Mouse (Mus musculus) intestine, embryonic 15.5 days (tissue): ENCODE measurements at regions not wholly inside any gene's neighbourhood (a gene's known extent, or its start where the extent isn't known, plus 50 kb on each side); places are given as distances from the start of the nearest gene placed in this dataset.
"Not testable (repeated sequence)": the region's sequence is repeated elsewhere in the genome, so short reads cannot be mapped to it uniquely, and the experiment has no call there.

Experiments
- ATAC-seq: fragments of 200-750 bp; cut with Nextera tagmentation; 2 replicates; pipeline ENCODE4 v1.8.0; 2017; ENCODE audit warnings: moderate TSS enrichment, moderate library complexity
- H3K27ac ChIP-seq: fragments of 300-500 bp; sonication (generic); 2 replicates; pipeline ENCODE4 v1.5.1; 2015; ENCODE audit warnings: mild to moderate bottlenecking, inconsistent platforms
- H3K27me3 ChIP-seq: fragments of 300-500 bp; sonication (generic); replicated peaks from 2 replicates; pipeline ENCODE4 v1.6.1; 2015; ENCODE audit warnings: inconsistent platforms
- H3K36me3 ChIP-seq: fragments of 300-500 bp; sonication (generic); 2 replicates; pipeline ENCODE4 v1.6.1; 2015; ENCODE audit warnings: inconsistent platforms
- H3K4me1 ChIP-seq: fragments of 300-500 bp; sonication (generic); replicated peaks from 2 replicates; pipeline ENCODE4 v1.6.1; 2015; ENCODE audit warnings: inconsistent platforms
- H3K4me2 ChIP-seq: fragments of 300-500 bp; sonication (generic); replicated peaks from 2 replicates; pipeline ENCODE4 v1.6.1; 2015; ENCODE audit warnings: mild to moderate bottlenecking, inconsistent platforms
- H3K4me3 ChIP-seq: fragments of 300-500 bp; sonication (generic); replicated peaks from 2 replicates; pipeline ENCODE4 v1.5.1; 2015; ENCODE audit warnings: inconsistent platforms
- H3K9ac ChIP-seq: fragments of 300-500 bp; sonication (generic); 2 replicates; pipeline ENCODE4 v1.6.1; 2015; ENCODE audit warnings: inconsistent platforms
- H3K9me3 ChIP-seq: fragments of 300-500 bp; sonication (generic); 2 replicates; pipeline ENCODE4 v1.6.1; 2016; ENCODE audit warnings: inconsistent platforms
- WGBS: fragments of 180-500 bp; shearing (Covaris S2); methylation state at CpG from one replicate; pipeline ENCODE4 v1.1.7; 2015; 5-methylcytosine and 5-hydroxymethylcytosine counted together

DNA sequence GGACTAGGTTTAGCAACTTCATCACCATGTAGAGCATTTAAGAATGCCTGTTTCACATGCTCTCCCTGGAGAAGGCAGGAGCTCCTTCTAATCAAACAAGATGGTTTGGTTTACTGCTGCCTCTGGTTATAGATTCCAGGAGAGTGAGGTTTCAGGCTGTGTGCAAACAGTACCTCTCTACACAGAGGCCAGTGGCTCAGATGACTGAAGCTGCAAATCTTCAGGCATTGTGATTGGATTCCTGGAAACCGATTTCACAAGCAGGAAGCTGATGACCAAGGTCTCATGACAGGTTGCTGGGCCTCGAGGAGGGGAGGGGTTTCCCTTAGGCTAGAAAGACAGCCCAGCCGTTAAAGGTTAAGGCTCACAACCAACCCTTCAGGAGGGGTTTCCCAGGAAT, 157.3 kb upstream of the Pkdcc start:
- no peaks in the 10 kb centered on the region for H3K27me3 ChIP-seq
- H3K27ac ChIP-seq: no peak overlapping the region
- peak; percentile 90 for ATAC-seq
- no peak overlapping the region for H3K4me2 ChIP-seq
- H3K36me3 ChIP-seq: no peaks in the 10 kb centered on the region
- 24% methylated on average over 3 of the region's 3 CpGs for WGBS
- H3K4me1 ChIP-seq: 0 out of 2 replicates have a peak, but pooled peaks cover 6% of the 10 kb centered on the region
- H3K4me3 ChIP-seq: no peak overlapping the region
- no peaks in the 10 kb centered on the region for H3K9me3 ChIP-seq
- H3K9ac ChIP-seq: no peak overlapping the region

DNA sequence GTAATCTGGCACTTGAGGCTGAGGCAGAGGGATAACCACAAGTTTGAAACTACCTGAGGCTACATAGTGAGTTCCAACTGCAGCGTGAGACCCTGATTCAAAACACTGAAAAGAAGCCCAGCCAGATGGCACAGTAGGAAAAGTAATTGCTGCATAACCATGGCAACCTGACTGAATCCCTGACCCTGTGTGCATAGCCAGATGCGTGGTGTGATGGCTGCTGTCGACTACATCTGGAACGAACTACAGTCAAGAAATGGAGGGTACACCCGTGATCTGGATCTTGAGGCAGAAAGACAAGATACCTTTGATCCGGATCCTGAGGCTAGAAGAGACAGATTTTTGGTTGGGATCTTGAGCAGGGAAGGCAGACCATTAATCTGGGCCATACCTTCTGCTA, 153.2 kb upstream of the Pkdcc start:
- H3K27ac ChIP-seq: no peak overlapping the region
- no peak overlapping the region for H3K9ac ChIP-seq
- no peaks in the 10 kb centered on the region for H3K36me3 ChIP-seq
- ATAC-seq: no peak
- H3K4me3 ChIP-seq: no peak overlapping the region
- WGBS: 64% methylated on average over 6 of the region's 6 CpGs
- 0 out of 2 replicates have a peak, but pooled peaks cover 6% of the 10 kb centered on the region for H3K4me1 ChIP-seq
- no peak overlapping the region for H3K4me2 ChIP-seq
- H3K27me3 ChIP-seq: no peaks in the 10 kb centered on the region
- H3K9me3 ChIP-seq: no peaks in the 10 kb centered on the region

DNA sequence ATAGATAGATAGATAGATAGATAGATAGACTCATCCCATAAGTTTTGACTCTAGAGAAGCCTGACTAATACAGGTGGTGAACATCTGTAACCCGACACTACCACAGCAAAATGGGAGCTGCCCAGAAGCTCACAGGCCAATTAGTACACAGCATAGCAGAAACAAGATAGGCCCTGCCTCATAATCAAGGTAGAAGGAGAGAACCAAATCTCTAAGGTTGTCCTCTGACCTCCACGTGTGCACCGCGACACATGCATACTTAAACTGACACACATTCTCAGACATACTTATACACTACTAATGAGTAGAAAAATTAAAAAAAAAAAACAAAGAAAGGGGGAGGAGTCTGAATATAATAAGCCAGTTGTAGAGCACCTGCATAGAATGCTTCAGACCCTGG, 151.2 kb upstream of the Pkdcc start:
- Histone ChIP-seq H3K4me2 (no peak overlapping the region), H3K9ac (no peak overlapping the region), H3K27ac (no peak overlapping the region), H3K9me3 (no peaks in the 10 kb centered on the region), H3K4me1 (no peaks in the 10 kb centered on the region), H3K36me3 (no peaks in the 10 kb centered on the region), H3K4me3 (no peak overlapping the region), H3K27me3 (no peaks in the 10 kb centered on the region)
- 37% methylated on average over 4 of the region's 4 CpGs for WGBS
- ATAC-seq: peak; percentile 61

DNA sequence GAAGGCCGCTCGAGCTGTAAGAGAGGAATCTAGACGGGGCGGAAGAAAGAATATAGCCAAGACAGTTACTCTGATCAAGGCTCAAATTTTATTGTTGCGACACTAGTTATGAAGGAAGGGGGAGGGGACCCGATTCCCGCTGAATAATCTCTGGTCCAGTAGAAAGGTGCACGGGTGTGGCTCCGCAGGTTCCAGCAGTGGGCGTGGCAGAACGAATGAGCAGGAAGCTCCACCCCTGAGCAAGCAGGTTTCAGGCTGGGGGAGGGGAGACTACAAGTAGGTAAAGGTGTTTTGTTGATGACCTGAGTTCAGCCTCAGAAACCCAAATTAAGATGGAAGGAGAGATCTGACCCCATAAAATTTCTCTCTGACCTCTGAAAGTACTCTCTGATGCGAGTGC, 150.7 kb upstream of the Pkdcc start:
- ATAC-seq: peak; percentile 74
- H3K4me1 ChIP-seq, H3K9me3 ChIP-seq, H3K9ac ChIP-seq, H3K27ac ChIP-seq, H3K36me3 ChIP-seq, H3K4me3 ChIP-seq, H3K4me2 ChIP-seq, H3K27me3 ChIP-seq: not testable (repeated sequence)
- WGBS: 29% methylated on average over 12 of the region's 12 CpGs

DNA sequence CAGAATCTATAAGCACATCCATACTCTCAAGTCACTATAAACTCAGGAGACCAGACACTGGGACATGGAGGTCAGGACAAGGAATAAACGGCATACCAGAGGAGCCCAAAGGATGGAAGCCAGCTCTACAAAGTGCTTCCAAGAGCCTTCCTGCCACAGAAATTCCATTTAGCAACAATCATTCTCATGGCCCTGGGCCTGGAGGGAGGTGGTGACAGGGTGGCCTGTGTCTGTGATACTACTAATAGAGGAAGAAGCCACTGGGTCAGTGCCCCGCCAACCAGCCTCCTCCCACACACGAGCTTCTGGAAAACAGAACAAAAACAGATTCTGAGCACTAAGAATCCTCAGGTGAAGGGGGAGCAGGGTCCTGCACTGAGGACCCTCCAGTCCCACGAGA, 145.8 kb upstream of the Pkdcc start:
- Histone ChIP-seq H3K4me3 (no peak overlapping the region), H3K9ac (no peak overlapping the region), H3K27me3 (no peaks in the 10 kb centered on the region), H3K4me2 (no peak overlapping the region), H3K36me3 (no peaks in the 10 kb centered on the region), H3K4me1 (no peaks in the 10 kb centered on the region), H3K9me3 (no peaks in the 10 kb centered on the region), H3K27ac (no peak overlapping the region)
- no peak for ATAC-seq
- WGBS: 59% methylated on average over 4 of the region's 4 CpGs

DNA sequence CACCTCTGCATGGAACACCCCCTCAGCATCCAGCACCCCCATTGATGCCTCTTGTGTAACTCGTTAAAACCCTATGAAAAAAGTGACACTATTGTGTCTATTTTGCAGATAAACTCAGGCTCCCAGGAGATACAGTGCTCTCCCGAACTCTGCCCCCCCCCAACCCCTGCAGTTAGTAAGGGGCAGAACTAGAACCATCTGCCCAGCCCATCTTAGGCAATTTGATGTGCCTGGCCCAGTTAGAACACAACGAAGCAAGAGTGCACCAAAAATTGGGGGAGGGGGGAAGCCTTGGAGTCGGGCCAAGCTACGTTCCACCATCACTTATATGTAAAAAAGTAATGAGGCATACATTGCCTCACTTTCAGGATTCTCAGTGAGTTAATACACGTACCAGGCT, 143.3 kb upstream of the Pkdcc start:
- H3K4me1 ChIP-seq: no peaks in the 10 kb centered on the region
- H3K4me2 ChIP-seq: no peak overlapping the region
- peak; percentile 34; the same call in 1 of the 2 replicates for ATAC-seq
- WGBS: 53% methylated on average over 6 of the region's 6 CpGs
- H3K27me3 ChIP-seq: no peaks in the 10 kb centered on the region
- H3K9me3 ChIP-seq: no peaks in the 10 kb centered on the region
- H3K27ac ChIP-seq: 0 out of 2 replicates have a peak overlapping the region, but pooled peaks have one; percentile 27
- no peak overlapping the region for H3K9ac ChIP-seq
- no peaks in the 10 kb centered on the region for H3K36me3 ChIP-seq
- H3K4me3 ChIP-seq: no peak overlapping the region

DNA sequence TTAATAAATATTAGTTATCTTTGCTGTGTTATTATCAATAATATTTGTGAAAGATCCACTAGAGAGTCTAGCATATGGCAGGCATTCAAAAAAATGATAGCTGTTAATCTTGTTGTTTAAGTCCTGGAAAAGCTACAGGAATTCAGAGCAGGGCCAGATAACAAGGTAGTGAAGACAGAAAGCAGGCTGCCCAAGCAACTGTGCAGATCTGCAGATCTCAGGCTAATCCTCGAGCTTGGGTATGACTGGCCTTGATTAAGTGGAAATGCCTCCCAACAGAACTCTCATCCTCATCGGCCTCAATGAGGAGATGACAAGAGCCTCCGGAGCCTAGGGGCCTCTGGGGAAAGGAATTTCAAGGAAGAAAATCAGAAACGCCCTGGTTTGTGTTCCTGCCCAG, 142.9 kb upstream of the Pkdcc start:
- Histone ChIP-seq H3K9ac (no peak overlapping the region), H3K9me3 (no peaks in the 10 kb centered on the region), H3K4me3 (no peak overlapping the region), H3K27ac (no peak overlapping the region), H3K36me3 (no peaks in the 10 kb centered on the region), H3K4me2 (no peak overlapping the region), H3K4me1 (no peaks in the 10 kb centered on the region), H3K27me3 (no peaks in the 10 kb centered on the region)
- 46% methylated on average over 4 of the region's 4 CpGs for WGBS
- ATAC-seq: peak; percentile 68; the same call in 1 of the 2 replicates

DNA sequence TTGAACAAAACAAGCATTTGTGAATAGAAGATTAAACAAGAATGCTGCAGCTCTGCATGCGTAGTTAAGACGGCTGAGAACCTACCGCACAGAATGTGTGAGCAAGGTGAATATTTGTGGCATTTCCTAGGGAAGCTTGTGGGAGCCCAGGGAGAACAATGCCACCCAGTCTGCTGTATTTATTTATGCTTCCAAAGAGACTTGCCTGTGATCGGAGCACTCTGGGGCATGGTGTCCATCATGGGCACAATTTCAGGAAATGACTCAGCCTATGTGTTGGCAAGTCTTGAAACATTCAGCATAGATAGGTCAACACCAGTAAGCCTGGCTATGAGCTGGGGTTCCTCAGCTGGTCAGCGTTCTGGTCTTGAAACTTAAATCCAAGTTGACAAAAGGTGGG, 140.2 kb upstream of the Pkdcc start:
- Histone ChIP-seq H3K4me2 (no peak overlapping the region), H3K36me3 (no peaks in the 10 kb centered on the region), H3K4me1 (peaks cover 15% of the 10 kb centered on the region), H3K9ac (no peak overlapping the region), H3K9me3 (no peaks in the 10 kb centered on the region), H3K27ac (no peak overlapping the region), H3K27me3 (no peaks in the 10 kb centered on the region), H3K4me3 (no peak overlapping the region)
- WGBS: 66% methylated on average over 5 of the region's 5 CpGs
- ATAC-seq: no peak

DNA sequence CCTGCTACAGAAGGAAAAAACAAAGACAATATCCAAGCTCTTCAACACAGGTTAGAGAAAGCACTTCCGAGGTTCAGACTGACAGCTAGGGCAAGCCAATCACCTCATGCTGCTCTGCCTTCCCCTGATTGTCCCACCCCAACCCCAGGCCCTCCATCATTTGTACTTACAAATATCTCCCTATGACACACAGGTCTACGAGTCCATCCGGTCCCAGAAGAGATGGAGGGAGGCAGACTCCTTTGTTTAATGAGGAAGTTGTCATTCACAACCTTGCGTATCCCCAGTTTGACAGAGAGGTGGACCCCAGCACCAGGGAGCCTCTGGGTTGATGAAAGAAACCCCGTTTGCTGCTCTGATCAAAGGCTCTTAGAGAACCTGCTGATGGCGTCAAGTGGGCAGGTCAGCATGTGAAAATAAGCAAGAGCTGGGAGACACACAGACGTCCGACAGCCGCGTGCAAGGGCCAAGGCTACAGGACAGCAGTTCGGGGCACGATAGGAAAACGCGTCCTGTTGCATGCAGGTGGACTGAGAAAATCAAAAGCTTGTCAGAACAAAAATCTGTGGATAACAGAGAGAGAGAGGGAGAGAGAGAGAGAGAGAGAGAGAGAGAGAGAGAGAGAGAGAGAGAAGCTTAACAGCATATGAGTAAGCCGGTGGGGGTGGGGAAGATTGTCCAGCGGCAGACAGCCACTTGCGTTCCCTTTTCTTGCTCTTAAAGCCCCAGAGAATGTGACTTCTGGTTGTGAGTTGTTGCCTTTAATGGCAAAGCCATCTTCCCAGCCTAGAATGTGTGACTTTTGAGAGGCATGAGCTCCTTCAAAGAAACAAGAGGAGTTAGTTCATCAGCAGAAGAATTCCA, 137.1 kb upstream of the Pkdcc start:
- Histone ChIP-seq H3K27ac (peak overlapping the region; percentile 71), H3K4me1 (peaks cover 18% of the 10 kb centered on the region), H3K36me3 (no peaks in the 10 kb centered on the region), H3K4me3 (no peak overlapping the region), H3K4me2 (peak overlapping the region; percentile 31; the same call in 1 of the 2 replicates), H3K9me3 (no peaks in the 10 kb centered on the region), H3K9ac (no peak overlapping the region), H3K27me3 (no peaks in the 10 kb centered on the region)
- no peak for ATAC-seq
- WGBS: 45% methylated on average over 17 of the region's 17 CpGs

DNA sequence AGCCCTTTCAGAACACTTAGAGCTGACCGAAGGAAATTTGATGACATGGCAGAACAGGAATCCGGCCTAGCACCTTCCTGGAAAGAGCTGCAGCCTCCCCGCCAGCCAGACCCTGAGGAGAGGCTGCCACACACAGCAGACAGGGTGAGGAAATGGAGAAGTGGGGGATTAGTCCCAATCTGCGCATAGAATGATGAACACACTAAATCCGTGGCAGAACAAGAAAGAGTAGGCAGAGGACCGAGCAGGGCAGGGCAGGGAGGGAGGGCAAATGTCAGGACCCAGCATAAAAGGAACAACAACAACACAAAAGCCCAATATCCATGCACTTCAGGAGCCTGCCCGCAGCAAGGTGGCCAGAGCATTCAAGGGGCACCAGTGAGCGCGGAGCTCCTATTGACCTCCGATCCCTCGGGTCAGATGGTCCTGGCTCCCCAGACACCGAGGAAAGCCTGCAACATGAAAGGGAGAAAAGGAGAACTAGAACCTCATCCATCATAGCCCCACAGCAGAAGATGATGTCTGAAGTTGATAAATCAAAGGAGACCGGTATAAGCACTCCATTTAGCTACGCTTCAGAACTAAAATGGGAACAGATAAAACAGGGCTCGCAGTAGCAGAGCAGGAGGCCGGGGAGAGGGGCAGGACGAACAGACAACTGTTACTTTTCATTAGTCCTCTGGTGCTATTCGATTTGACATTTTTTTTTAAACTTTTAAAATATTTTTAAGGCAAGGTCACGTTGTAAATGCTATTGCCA, 136.3 kb upstream of the Pkdcc start:
- H3K9ac ChIP-seq: no peak overlapping the region
- no peaks in the 10 kb centered on the region for H3K27me3 ChIP-seq
- WGBS: 35% methylated on average over 19 of the region's 19 CpGs
- ATAC-seq: peak; percentile 42
- peak overlapping the region; percentile 31 for H3K4me2 ChIP-seq
- peak overlapping the region; percentile 71 for H3K27ac ChIP-seq
- H3K9me3 ChIP-seq: no peaks in the 10 kb centered on the region
- H3K4me3 ChIP-seq: no peak overlapping the region
- H3K4me1 ChIP-seq: peaks cover 25% of the 10 kb centered on the region
- no peaks in the 10 kb centered on the region for H3K36me3 ChIP-seq

DNA sequence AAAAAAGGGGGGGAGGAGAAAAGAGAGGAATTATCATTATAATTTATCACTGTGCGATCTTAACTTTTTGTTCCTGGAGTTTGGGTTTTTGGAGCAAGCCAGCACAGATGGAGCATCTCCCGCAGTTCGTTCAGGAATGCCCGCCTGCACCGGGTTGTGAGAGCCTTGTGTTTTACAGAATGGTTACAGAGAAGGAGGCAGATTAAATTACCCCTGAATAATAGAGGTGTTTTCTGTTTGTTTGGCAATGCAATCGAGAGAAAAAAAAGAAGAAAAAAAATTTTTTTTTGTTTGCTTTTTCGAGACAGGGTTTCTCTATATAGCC, 135.8 kb upstream of the Pkdcc start:
- H3K9ac ChIP-seq: no peak overlapping the region
- no peaks in the 10 kb centered on the region for H3K9me3 ChIP-seq
- H3K4me3 ChIP-seq: no peak overlapping the region
- H3K36me3 ChIP-seq: no peaks in the 10 kb centered on the region
- peaks cover 30% of the 10 kb centered on the region for H3K4me1 ChIP-seq
- H3K4me2 ChIP-seq: no peak overlapping the region
- no peak overlapping the region for H3K27ac ChIP-seq
- no peaks in the 10 kb centered on the region for H3K27me3 ChIP-seq
- 45% methylated on average over 7 of the region's 7 CpGs for WGBS
- no peak for ATAC-seq

DNA sequence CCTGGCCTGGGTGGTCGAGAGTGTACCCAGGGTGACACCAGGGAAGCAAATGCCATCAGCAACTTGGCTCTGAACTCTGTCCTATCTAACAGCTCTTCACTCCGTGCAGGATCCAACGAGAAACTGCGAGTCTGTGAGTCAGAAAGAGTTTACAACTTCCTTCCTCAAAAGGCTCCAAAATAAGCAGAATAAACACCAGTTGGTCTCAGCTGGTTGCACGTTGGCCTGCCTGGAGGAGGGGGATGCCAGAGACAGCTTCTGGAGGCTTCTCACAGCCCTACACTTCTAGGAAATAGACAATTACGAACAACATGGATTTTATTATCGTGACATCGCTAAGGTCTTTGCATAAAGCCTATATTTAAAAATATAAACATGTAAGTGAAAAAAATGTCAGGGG, 133.4 kb upstream of the Pkdcc start:
- Histone ChIP-seq H3K4me1 (peaks cover 30% of the 10 kb centered on the region), H3K4me3 (no peak overlapping the region), H3K27ac (peak overlapping the region; percentile 41), H3K4me2 (no peak overlapping the region), H3K9ac (no peak overlapping the region), H3K36me3 (no peaks in the 10 kb centered on the region), H3K27me3 (no peaks in the 10 kb centered on the region), H3K9me3 (no peaks in the 10 kb centered on the region)
- peak; percentile 59 for ATAC-seq
- WGBS: 32% methylated on average over 8 of the region's 8 CpGs
